Mouse (Mus musculus) brain, embryonic 14.5 days (tissue): ENCODE measurements at regions not wholly inside any gene's neighbourhood (a gene's known extent, or its start where the extent isn't known, plus 50 kb on each side); places are given as distances from the start of the nearest gene placed in this dataset.

Experiments
- CTCF ChIP-seq: fragments of 200-500 bp; IDR thresholded peaks from 2 replicates; pipeline ENCODE4 v1.5.1; 2012; ENCODE audit warnings: inconsistent platforms, mild to moderate bottlenecking, moderate library complexity, borderline replicate concordance; ENCODE audit not compliant: insufficient read depth, insufficient read length; ENCODE audit errors: extremely low read depth
- POLR2A ChIP-seq: fragments of 200-500 bp; IDR thresholded peaks from 2 replicates; pipeline ENCODE4 v1.6.1; 2012; ENCODE audit warnings: mild to moderate bottlenecking, inconsistent platforms, borderline replicate concordance; ENCODE audit not compliant: poor library complexity, insufficient read depth, insufficient read length, severe bottlenecking; ENCODE audit errors: extremely low read depth

GRCm38 (mm10) chr8:25368561-25369091, 544.5 kb upstream of the Adam5 start:
- TF ChIP-seq CTCF (no peak), POLR2A (no peak)
